Mouse (Mus musculus): ENCODE data around the gene Lrrc8b.

DNA sequence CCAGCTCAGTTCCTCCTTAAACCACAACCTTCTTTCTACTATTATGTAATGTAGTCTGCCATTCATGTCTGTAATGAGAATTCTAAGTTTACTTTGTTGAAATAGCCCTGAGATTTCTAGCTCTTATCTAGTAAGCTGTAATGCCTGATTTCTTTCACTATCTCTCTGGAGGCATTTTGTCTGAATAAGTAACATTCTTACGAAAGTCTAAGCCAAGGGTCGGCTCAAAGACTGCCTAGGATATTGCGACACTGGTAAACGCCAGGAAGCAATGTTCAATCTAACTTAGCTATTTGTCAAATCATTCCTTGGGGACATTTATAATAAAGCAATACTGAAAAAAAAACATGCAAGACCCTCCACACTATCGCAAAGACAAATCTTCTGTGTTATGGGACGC is 21.8 kb upstream of the Lrrc8b start:
- TF ChIP-seq TAL1 (IDR thresholded peaks at IDR 0.05; ENCODE audit: low read length), result no peak
- TF ChIP-seq GATA1 (IDR thresholded peaks at IDR 0.05; ENCODE audit: low read length), result no peak
